Mouse (Mus musculus) heart, adult 2 months (tissue): ENCODE data around the gene Colgalt1.

Experiments
- CTCF ChIP-seq: fragments of 200-600 bp; IDR thresholded peaks from 2 replicates; pipeline ENCODE4 v1.8.1; 2022; ENCODE audit warnings: antibody characterized with exemption, mild to moderate bottlenecking, moderate library complexity
- POLR2A ChIP-seq: fragments of 200-500 bp; IDR thresholded peaks from 2 replicates; pipeline ENCODE4 v1.6.1; 2011; ENCODE audit warnings: mild to moderate bottlenecking, low read depth, low read length, control low read depth; ENCODE audit not compliant: insufficient read depth

DNA sequence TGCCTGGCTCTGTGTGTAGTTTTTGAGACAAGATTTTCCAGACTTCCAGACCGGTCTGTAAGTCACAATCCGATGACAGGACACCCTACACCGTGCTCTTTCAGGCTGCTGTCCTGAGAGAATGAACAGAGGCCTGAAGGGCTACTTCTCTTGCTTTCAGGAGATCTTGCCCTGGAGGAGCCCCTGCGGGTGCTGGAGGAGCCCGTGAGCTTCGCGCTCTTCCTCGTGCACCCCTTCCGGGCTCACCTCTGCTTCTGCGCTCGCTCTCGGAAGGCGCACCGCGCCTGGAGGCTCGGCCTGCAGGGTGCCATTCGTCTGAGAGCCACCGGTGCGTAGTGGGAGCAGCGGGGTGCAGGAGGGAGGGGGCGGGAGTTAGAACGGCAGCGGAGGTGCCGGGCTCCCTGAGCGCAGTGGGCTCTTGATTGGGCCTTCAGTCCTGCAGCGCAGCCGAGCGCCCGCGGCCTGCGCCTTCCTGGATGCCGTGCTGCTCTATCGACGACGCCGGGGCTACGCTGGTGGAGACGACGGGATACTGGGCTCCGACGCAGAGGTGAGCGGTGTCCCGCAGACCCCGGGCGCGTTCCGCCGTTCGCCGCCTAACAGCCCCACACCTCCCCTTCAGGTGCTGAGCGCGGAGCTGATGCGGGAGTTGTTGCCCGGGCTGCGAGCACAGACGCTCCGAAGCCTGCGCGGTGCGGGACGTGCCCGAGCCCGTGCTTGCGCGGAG lies 8.7 kb upstream of the Colgalt1 start:
- TF ChIP-seq POLR2A (no peak), CTCF (no peak)
